Mouse (Mus musculus): Measurements from ENCODE around the gene Amhr2. TPM values are rescaled to one million over a fixed set of nuclear protein-coding genes. Genes with fewer than 3 reads are reported as not detected.

Amhr2 gene
- polyA plus RNA-seq, 1 experiment = 0.07 TPM

DNA sequence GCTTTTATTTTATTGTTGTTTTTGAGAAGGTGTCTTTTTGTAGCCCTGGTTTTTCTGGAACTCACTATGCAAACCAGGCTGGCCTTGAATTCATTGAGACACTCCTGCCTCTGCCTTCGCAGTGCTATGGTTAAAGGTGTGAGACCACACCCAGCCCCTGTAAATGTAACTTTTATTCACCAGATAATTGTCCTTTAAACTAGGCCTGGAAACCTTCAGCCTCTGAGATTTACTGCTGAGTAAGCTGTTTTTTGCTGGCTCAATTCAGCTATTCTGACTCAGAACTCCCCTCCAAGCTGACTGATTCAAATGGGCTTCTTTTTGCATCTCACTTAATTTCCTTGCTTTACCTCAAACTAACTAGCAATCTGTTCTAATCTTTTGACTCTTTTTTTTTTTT lies 18.2 kb upstream of the Amhr2 start:
- Histone ChIP-seq H3K27me3 (ENCODE audit: control insufficient read depth, insufficient read depth, insufficient read length) (no peaks in the 10 kb centered on the region), H3K79me3 (ENCODE audit: low read depth) (peaks cover 29% of the 10 kb centered on the region), H3K4me3 (ENCODE audit: insufficient read depth, poor library complexity, severe bottlenecking) (no peak overlapping the region), H3K79me2 (ENCODE audit: control insufficient read depth, insufficient read depth) (peaks cover 37% of the 10 kb centered on the region), H3ac (ENCODE audit: control insufficient read depth, insufficient read length, low read depth) (no peak overlapping the region), H3K36me3 (ENCODE audit: control insufficient read depth, insufficient read depth) (peaks cover 88% of the 10 kb centered on the region)
- TF ChIP-seq MYOG (IDR thresholded peaks at IDR 0.05; ENCODE audit: control insufficient read depth, extremely low read depth, insufficient read length) (no peak), CEBPB (IDR thresholded peaks at IDR 0.05; ENCODE audit: low read depth) (no peak), MAX (IDR thresholded peaks at IDR 0.05) (no peak), CTCF (IDR thresholded peaks at IDR 0.05; ENCODE audit: control insufficient read depth, insufficient read depth, insufficient read length) (no peak), USF1 (IDR thresholded peaks at IDR 0.05; ENCODE audit: low read depth) (no peak), FOSL1 (IDR thresholded peaks at IDR 0.05; ENCODE audit: insufficient read depth, low read length, poor library complexity, severe bottlenecking) (no peak), MYOD1 (IDR thresholded peaks at IDR 0.05; ENCODE audit: control insufficient read depth, insufficient read length, low read depth) (no peak)

DNA sequence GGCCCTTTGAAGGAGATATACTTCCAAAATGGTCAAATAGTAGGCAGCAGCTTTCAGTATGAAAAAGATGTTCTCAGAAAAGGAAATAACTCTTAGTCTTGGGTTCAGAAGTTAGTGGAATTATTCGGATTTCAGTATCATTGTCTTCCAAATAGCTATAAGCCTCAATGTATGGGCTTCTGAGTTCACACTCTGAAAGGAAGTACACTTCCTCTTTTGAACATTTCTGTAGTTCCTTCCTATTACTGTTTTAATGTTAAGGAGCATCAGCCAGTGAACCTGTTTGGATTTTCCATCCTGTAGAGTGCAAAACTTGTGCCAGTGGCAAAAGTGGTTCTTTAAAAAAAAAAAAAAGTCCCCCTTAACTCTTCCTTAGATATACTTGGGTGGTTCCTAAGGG lies 13.1 kb upstream of the Amhr2 start:
- H3K36me3 ChIP-seq (ENCODE audit: control insufficient read depth, insufficient read depth) = peaks cover 92% of the 10 kb centered on the region
- no peaks in the 10 kb centered on the region for H3K79me3 ChIP-seq (ENCODE audit: low read depth)
- TF ChIP-seq MYOD1 (IDR thresholded peaks at IDR 0.05; ENCODE audit: control insufficient read depth, insufficient read length, low read depth) = no peak
- TF ChIP-seq CEBPB (IDR thresholded peaks at IDR 0.05; ENCODE audit: low read depth) = no peak
- no peak for TF ChIP-seq FOSL1 (IDR thresholded peaks at IDR 0.05; ENCODE audit: insufficient read depth, low read length, poor library complexity, severe bottlenecking)
- TF ChIP-seq CTCF (IDR thresholded peaks at IDR 0.05; ENCODE audit: control insufficient read depth, insufficient read depth, insufficient read length) = no peak
- no peak for TF ChIP-seq MYOG (IDR thresholded peaks at IDR 0.05; ENCODE audit: control insufficient read depth, extremely low read depth, insufficient read length)
- TF ChIP-seq USF1 (IDR thresholded peaks at IDR 0.05; ENCODE audit: low read depth) = no peak
- no peak for TF ChIP-seq MAX (IDR thresholded peaks at IDR 0.05)
- H3ac ChIP-seq (ENCODE audit: control insufficient read depth, insufficient read length, low read depth) = no peak overlapping the region
- H3K4me3 ChIP-seq (ENCODE audit: insufficient read depth, poor library complexity, severe bottlenecking) = no peak overlapping the region
- H3K79me2 ChIP-seq (ENCODE audit: control insufficient read depth, insufficient read depth) = no peaks in the 10 kb centered on the region
- H3K27me3 ChIP-seq (ENCODE audit: control insufficient read depth, insufficient read depth, insufficient read length) = no peaks in the 10 kb centered on the region

DNA sequence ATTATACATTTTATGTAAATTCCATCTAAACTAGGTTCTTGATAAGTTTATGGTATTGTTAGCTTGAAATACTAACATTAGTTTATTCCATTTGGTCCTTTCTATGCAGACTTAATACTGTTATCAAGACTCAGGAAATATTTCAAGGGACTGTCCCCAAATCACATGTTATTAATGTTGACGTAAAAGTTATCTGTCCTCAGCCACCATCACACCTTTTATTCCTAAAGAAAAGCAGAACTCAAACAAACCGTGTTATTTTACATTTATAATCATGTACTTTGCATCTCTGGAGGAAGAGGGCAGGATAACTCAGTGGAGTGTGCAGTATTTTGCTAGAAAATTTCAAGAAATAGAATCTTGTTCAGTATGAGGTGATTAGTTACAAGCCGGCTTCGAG lies 12.0 kb upstream of the Amhr2 start:
- no peak overlapping the region for H3ac ChIP-seq (ENCODE audit: control insufficient read depth, insufficient read length, low read depth)
- TF ChIP-seq MYOD1 (IDR thresholded peaks at IDR 0.05; ENCODE audit: control insufficient read depth, insufficient read length, low read depth) (no peak), CEBPB (IDR thresholded peaks at IDR 0.05; ENCODE audit: low read depth) (no peak), MYOG (IDR thresholded peaks at IDR 0.05; ENCODE audit: control insufficient read depth, extremely low read depth, insufficient read length) (no peak), FOSL1 (IDR thresholded peaks at IDR 0.05; ENCODE audit: insufficient read depth, low read length, poor library complexity, severe bottlenecking) (no peak), USF1 (IDR thresholded peaks at IDR 0.05; ENCODE audit: low read depth) (no peak), MAX (IDR thresholded peaks at IDR 0.05) (no peak), CTCF (IDR thresholded peaks at IDR 0.05; ENCODE audit: control insufficient read depth, insufficient read depth, insufficient read length) (no peak)
- no peaks in the 10 kb centered on the region for H3K79me2 ChIP-seq (ENCODE audit: control insufficient read depth, insufficient read depth)
- H3K36me3 ChIP-seq (ENCODE audit: control insufficient read depth, insufficient read depth) = peaks cover 86% of the 10 kb centered on the region
- no peaks in the 10 kb centered on the region for H3K27me3 ChIP-seq (ENCODE audit: control insufficient read depth, insufficient read depth, insufficient read length)
- no peaks in the 10 kb centered on the region for H3K79me3 ChIP-seq (ENCODE audit: low read depth)
- no peak overlapping the region for H3K4me3 ChIP-seq (ENCODE audit: insufficient read depth, poor library complexity, severe bottlenecking)

DNA sequence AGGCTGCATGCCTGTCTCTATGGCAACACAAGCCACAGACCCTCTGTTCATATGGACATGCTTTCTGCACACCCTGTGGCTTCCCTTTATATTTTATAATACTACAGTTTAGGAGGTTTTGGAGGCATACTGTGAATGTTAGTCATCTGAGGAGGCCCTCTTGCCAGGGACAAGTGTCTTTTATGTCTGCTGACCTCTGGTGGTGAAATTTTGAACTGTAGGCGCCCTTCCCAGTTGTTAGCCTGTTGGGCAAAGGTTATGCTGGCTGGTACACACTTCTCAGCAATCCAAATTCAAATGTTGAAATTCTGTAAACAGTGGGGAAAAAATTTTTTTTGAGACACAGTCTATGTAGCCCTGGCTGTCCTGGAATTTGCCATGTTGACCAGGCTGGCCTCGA lies 2.7 kb upstream of the Amhr2 start:
- TF ChIP-seq CTCF (IDR thresholded peaks at IDR 0.05; ENCODE audit: control insufficient read depth, insufficient read depth, insufficient read length) (peak; percentile 43), MAX (IDR thresholded peaks at IDR 0.05) (no peak), MYOD1 (IDR thresholded peaks at IDR 0.05; ENCODE audit: control insufficient read depth, insufficient read length, low read depth) (no peak), MYOG (IDR thresholded peaks at IDR 0.05; ENCODE audit: control insufficient read depth, extremely low read depth, insufficient read length) (no peak), FOSL1 (IDR thresholded peaks at IDR 0.05; ENCODE audit: insufficient read depth, low read length, poor library complexity, severe bottlenecking) (no peak)

DNA sequence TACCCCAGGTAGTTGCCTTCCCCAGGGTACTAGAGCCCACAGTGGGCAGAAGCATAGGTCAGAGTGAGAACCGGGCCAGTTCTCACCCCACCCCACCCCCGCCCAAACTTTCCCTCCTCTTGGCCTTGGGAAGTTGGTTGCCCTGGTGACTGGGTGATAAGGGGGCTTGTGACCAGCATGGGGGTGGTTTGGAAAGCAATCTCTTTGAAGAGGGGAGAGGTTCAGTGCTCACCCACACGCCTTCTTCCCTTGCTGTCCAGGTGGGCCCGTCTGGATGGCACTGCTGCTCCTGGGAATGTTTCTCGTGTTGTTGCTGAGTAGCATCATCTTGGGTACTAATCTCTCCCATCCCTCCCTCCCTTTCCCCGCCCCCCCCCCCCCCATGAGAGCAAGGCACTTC lies 1.3 kb downstream of the Amhr2 start:
- Histone ChIP-seq H3K27me3 (ENCODE audit: control insufficient read depth, insufficient read depth, insufficient read length) (no peaks in the 10 kb centered on the region), H3K79me2 (ENCODE audit: control insufficient read depth, insufficient read depth) (no peaks in the 10 kb centered on the region), H3K36me3 (ENCODE audit: control insufficient read depth, insufficient read depth) (no peaks in the 10 kb centered on the region), H3ac (ENCODE audit: control insufficient read depth, insufficient read length, low read depth) (no peak overlapping the region), H3K79me3 (ENCODE audit: low read depth) (no peaks in the 10 kb centered on the region), H3K4me3 (ENCODE audit: insufficient read depth, poor library complexity, severe bottlenecking) (no peak overlapping the region)
- TF ChIP-seq USF1 (IDR thresholded peaks at IDR 0.05; ENCODE audit: low read depth) = no peak
- no peak for TF ChIP-seq FOSL1 (IDR thresholded peaks at IDR 0.05; ENCODE audit: insufficient read depth, low read length, poor library complexity, severe bottlenecking)

More for the DNA sequence above, 2.7 kb upstream of the Amhr2 start:
- no peaks in the 10 kb centered on the region for H3K27me3 ChIP-seq (ENCODE audit: control insufficient read depth, insufficient read depth, insufficient read length)
- peaks cover 7% of the 10 kb centered on the region for H3K36me3 ChIP-seq (ENCODE audit: control insufficient read depth, insufficient read depth)
- H3K79me2 ChIP-seq (ENCODE audit: control insufficient read depth, insufficient read depth) = no peaks in the 10 kb centered on the region
- H3K79me3 ChIP-seq (ENCODE audit: low read depth) = no peaks in the 10 kb centered on the region
- H3ac ChIP-seq (ENCODE audit: control insufficient read depth, insufficient read length, low read depth) = no peak overlapping the region
- no peak overlapping the region for H3K4me3 ChIP-seq (ENCODE audit: insufficient read depth, poor library complexity, severe bottlenecking)

DNA sequence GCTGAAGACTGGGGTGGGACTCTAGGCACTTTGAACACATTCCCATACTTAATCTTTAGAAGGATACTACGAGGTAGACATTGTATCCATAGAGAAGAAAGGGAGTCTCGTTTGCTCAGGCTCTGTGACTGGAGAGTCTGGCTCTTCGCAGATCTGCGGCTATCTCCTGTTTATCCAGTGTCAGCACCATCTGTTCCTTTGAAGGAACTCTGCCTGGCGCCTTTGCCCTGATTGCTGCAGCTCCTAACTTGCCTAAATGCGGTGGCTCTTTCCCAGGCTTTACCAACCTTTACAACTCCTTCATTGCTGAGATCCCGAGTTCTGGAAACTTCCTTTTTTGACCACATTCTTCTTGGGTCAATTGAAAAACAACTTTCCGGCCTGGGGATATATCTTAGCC lies 4.2 kb downstream of the Amhr2 start:
- H3K27me3 ChIP-seq (ENCODE audit: control insufficient read depth, insufficient read depth, insufficient read length) = no peaks in the 10 kb centered on the region
- H3K4me3 ChIP-seq (ENCODE audit: insufficient read depth, poor library complexity, severe bottlenecking) = no peak overlapping the region
- H3K36me3 ChIP-seq (ENCODE audit: control insufficient read depth, insufficient read depth) = no peaks in the 10 kb centered on the region
- H3K79me3 ChIP-seq (ENCODE audit: low read depth) = no peaks in the 10 kb centered on the region
- no peaks in the 10 kb centered on the region for H3K79me2 ChIP-seq (ENCODE audit: control insufficient read depth, insufficient read depth)
- no peak for TF ChIP-seq MAX (IDR thresholded peaks at IDR 0.05)
- TF ChIP-seq USF1 (IDR thresholded peaks at IDR 0.05; ENCODE audit: low read depth) = no peak
- no peak for TF ChIP-seq FOSL1 (IDR thresholded peaks at IDR 0.05; ENCODE audit: insufficient read depth, low read length, poor library complexity, severe bottlenecking)
- no peak for TF ChIP-seq CTCF (IDR thresholded peaks at IDR 0.05; ENCODE audit: control insufficient read depth, insufficient read depth, insufficient read length)
- TF ChIP-seq CEBPB (IDR thresholded peaks at IDR 0.05; ENCODE audit: low read depth) = no peak
- TF ChIP-seq MYOD1 (IDR thresholded peaks at IDR 0.05; ENCODE audit: control insufficient read depth, insufficient read length, low read depth) = no peak
- TF ChIP-seq MYOG (IDR thresholded peaks at IDR 0.05; ENCODE audit: control insufficient read depth, extremely low read depth, insufficient read length) = no peak
- no peak overlapping the region for H3ac ChIP-seq (ENCODE audit: control insufficient read depth, insufficient read length, low read depth)
